Mouse (Mus musculus) colon, adult 2 months (tissue): Measurements from ENCODE around the gene Ptgdr. TPM values are rescaled to one million over a fixed set of nuclear protein-coding genes. Genes with fewer than 3 reads are reported as not detected.

Source experiments
- polyA plus RNA-seq: library from polyadenylated mRNA; depleted of rRNA; stranded (reverse); fragments of >200 nt; gene quantifications from 2 replicates; pipeline ENCODE4 v1.2.3, GENCODE M21; 2012; rRNA removed

The Ptgdr gene
- polyA plus RNA-seq = not detected in 2 replicates

DNA sequence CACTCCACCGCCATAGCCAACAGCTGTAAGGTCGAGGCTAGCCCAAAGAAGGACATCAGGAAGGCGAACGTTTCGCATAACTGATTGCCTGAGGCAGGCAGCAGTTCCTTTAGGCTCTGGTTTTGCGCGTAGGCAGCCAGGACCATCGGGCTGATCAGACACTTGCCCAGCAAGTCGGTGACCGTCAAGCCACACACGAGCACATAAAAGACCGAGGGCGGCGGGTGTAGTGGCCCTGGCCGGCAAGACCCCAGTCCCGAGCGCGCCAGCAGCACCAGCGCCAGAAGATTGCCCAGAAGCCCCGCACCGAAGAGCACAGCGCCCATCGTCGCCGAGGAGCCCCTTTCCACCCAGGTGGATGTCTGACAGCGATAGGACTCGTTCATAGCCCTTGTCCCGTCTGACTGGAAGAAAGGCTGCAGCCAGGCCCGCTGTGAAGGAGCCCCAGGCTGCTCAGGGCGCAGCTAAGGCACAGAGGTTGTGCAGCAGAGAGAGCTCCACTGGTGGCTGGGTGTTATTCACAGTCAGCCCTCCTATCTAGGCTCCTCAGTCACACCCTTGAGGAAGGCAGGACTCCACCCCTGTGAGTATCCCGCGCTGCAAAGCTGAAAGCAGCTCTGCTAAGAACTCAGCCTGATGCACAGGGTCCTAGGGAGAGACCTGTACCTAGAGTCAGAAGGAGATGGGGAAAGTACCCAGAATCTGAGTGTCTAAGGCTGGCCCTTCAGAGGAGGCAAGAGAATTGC lies at the start of gene Ptgdr:
Ptgdr (minus strand) TSS at position 508 of the 746 bp plus-strand sequence.

Other genes starting within 250 kb of the Ptgdr start
- not detected in 2 replicates for gene Gm5624, start 231.4 kb downstream of the Ptgdr start, polyA plus RNA-seq
- not detected in 2 replicates for gene Gm8257, start 152.9 kb downstream of the Ptgdr start, polyA plus RNA-seq
- gene Gm8267, start 109.0 kb downstream of the Ptgdr start, polyA plus RNA-seq = not detected in 2 replicates
- 2.2 and 4.2 TPM in 2 replicates for gene Ptger2, start 128.8 kb upstream of the Ptgdr start, polyA plus RNA-seq